In genomic region chr14:54997297-54997696, GRCm38 (mm10) we compare ENCODE assay signal across 12 mouse cellular contexts. TPM values are rescaled to one million over a fixed set of nuclear protein-coding genes. Genes with fewer than 3 reads are reported as not detected.
DNase-seq lines count a peak whose midpoint lies in the region; ATAC-seq and TF ChIP-seq lines count a peak whose summit lies in the region.
"Had no signal": no experiment of that assay in that cellular context is flagged by ENCODE, and none has a peak within 500 bp of the region (broad histone marks: within the 10 kb centered on the region; RNA-seq: fewer than 3 reads in every experiment).

No protein-coding gene starts in this region.

- H3K27me3 ChIP-seq in forebrain, embryonic 12.5 days, result no peaks in the 10 kb centered on the region
- H3K27me3 ChIP-seq in forebrain, embryonic 11.5 days (ENCODE audit: control insufficient read depth, insufficient read depth, low read length), result no peaks in the 10 kb centered on the region
- H3K27me3 ChIP-seq in kidney, embryonic 16.5 days (ENCODE audit: insufficient read depth, low read length), result no peaks in the 10 kb centered on the region
- H3K27me3 ChIP-seq in heart, embryonic 16.5 days (ENCODE audit: control insufficient read depth, insufficient read depth, low read length), result no peaks in the 10 kb centered on the region
- no peaks in the 10 kb centered on the region for H3K27me3 ChIP-seq in midbrain, embryonic 16.5 days (ENCODE audit: control insufficient read depth, insufficient read depth, low read depth, low read length)
- H3K27me3 ChIP-seq in thymus, adult 2 months (ENCODE audit: control insufficient read depth, insufficient read depth, low read length), result no peaks in the 10 kb centered on the region

- no peak overlapping the region for H3K4me2 ChIP-seq in forebrain, embryonic 12.5 days
- no peak overlapping the region for H3K4me2 ChIP-seq in forebrain, embryonic 11.5 days (ENCODE audit: low read depth, low read length, severe bottlenecking)
- no peak overlapping the region for H3K4me2 ChIP-seq in kidney, embryonic 16.5 days (replicated peaks; ENCODE audit: low read depth, low read length)
- H3K4me2 ChIP-seq in heart, embryonic 16.5 days (ENCODE audit: low read depth, low read length), result peak overlapping the region; percentile 65
- H3K4me2 ChIP-seq in midbrain, embryonic 16.5 days (ENCODE audit: low read length), result no peak overlapping the region

- no peak for TF ChIP-seq CTCF in thymus, adult 2 months (IDR thresholded peaks at IDR 0.05; ENCODE audit: borderline replicate concordance, control insufficient read depth, extremely low read depth, insufficient read depth, low read length, poor library complexity)

- DNase-seq in forebrain, embryonic 11.5 days (ENCODE audit: low spot score), result no peak
- no peak for DNase-seq in kidney, adult 8-10 months
- DNase-seq in thymus, adult 2 months, result no peak
- DNase-seq in ovary, adult 18-20 months (ENCODE audit: low spot score), result no peak
- DNase-seq: kidney, adult 9 months had no signal

- no peak overlapping the region for H3K9ac ChIP-seq in forebrain, embryonic 12.5 days
- H3K9ac ChIP-seq in forebrain, embryonic 11.5 days (ENCODE audit: low read length), result no peak overlapping the region
- no peak overlapping the region for H3K9ac ChIP-seq in kidney, embryonic 16.5 days (replicated peaks; ENCODE audit: low read length)
- peak overlapping the region; percentile 84 for H3K9ac ChIP-seq in heart, embryonic 16.5 days (ENCODE audit: low read length)
- H3K9ac ChIP-seq in midbrain, embryonic 16.5 days (ENCODE audit: low read depth, low read length), result no peak overlapping the region

- ATAC-seq in forebrain, embryonic 12.5 days (ENCODE audit: low FRiP score), result no peak
- no peak for ATAC-seq in forebrain, embryonic 11.5 days (replicated peaks; ENCODE audit: low FRiP score)
- ATAC-seq in kidney, embryonic 16.5 days (ENCODE audit: low FRiP score, low TSS enrichment), result peak; percentile 47; the same call in 1 of the 2 replicates
- ATAC-seq in heart, embryonic 16.5 days (replicated peaks; ENCODE audit: extremely low read depth, insufficient read depth, low FRiP score), result no peak
- no peak for ATAC-seq in midbrain, embryonic 16.5 days

- 0 out of 2 replicates have a peak overlapping the region, but pooled peaks have one; percentile 26 for H3K27ac ChIP-seq in forebrain, embryonic 12.5 days
- no peak overlapping the region for H3K27ac ChIP-seq in forebrain, embryonic 11.5 days (ENCODE audit: low read depth, low read length)
- peak overlapping the region; percentile 40; the same call in 1 of the 2 replicates for H3K27ac ChIP-seq in kidney, embryonic 16.5 days (ENCODE audit: low read length)
- H3K27ac ChIP-seq in heart, embryonic 16.5 days (ENCODE audit: low read length), result peak overlapping the region; percentile 100
- 0 out of 2 replicates have a peak overlapping the region, but pooled peaks have one; percentile 3 for H3K27ac ChIP-seq in midbrain, embryonic 16.5 days (ENCODE audit: low read length)
- H3K27ac ChIP-seq in thymus, adult 2 months (ENCODE audit: control insufficient read depth, insufficient read depth, low read length), result no peak overlapping the region

- no peaks in the 10 kb centered on the region for H3K36me3 ChIP-seq in forebrain, embryonic 12.5 days (replicated peaks)
- no peaks in the 10 kb centered on the region for H3K36me3 ChIP-seq in forebrain, embryonic 11.5 days (ENCODE audit: control insufficient read depth, insufficient read depth, low read length)
- no peaks in the 10 kb centered on the region for H3K36me3 ChIP-seq in kidney, embryonic 16.5 days (ENCODE audit: insufficient read depth, low read length)
- peaks cover 3% of the 10 kb centered on the region for H3K36me3 ChIP-seq in heart, embryonic 16.5 days (ENCODE audit: control insufficient read depth, insufficient read depth)
- H3K36me3 ChIP-seq in midbrain, embryonic 16.5 days (ENCODE audit: control insufficient read depth, insufficient read depth, low read length), result no peaks in the 10 kb centered on the region
- H3K36me3 ChIP-seq in thymus, adult 2 months (ENCODE audit: control insufficient read depth, insufficient read depth, low read length), result no peaks in the 10 kb centered on the region
- H3K36me3 ChIP-seq: G1E had no signal

- WGBS in forebrain, embryonic 12.5 days, result 25% methylated on average over 4 of the region's 4 CpGs
- 30% methylated on average over 4 of the region's 4 CpGs for WGBS in forebrain, embryonic 11.5 days
- 29% methylated on average over 4 of the region's 4 CpGs for WGBS in kidney, embryonic 16.5 days
- 32% methylated on average over 4 of the region's 4 CpGs for WGBS in heart, embryonic 16.5 days
- 32% methylated on average over 4 of the region's 4 CpGs for WGBS in midbrain, embryonic 16.5 days
- WGBS in thymus, adult 2 months, result 76% methylated on average over 4 of the region's 4 CpGs

- no peak for TF ChIP-seq POLR2A in thymus, adult 2 months (IDR thresholded peaks at IDR 0.05; ENCODE audit: control insufficient read depth, extremely low read depth, insufficient read depth, low read length, poor library complexity)

- H3K4me3 ChIP-seq in forebrain, embryonic 12.5 days (replicated peaks), result no peak overlapping the region
- no peak overlapping the region for H3K4me3 ChIP-seq in forebrain, embryonic 11.5 days (ENCODE audit: low read depth, low read length)
- H3K4me3 ChIP-seq in kidney, embryonic 16.5 days (ENCODE audit: low read length), result no peak overlapping the region
- peak overlapping the region; percentile 36 for H3K4me3 ChIP-seq in heart, embryonic 16.5 days (ENCODE audit: low read length)
- no peak overlapping the region for H3K4me3 ChIP-seq in midbrain, embryonic 16.5 days (ENCODE audit: low read depth, low read length)
- H3K4me3 ChIP-seq in thymus, adult 2 months (ENCODE audit: control insufficient read depth, insufficient read depth, low read length), result no peak overlapping the region

- peaks cover 39% of the 10 kb centered on the region for H3K4me1 ChIP-seq in forebrain, embryonic 12.5 days
- peaks cover 23% of the 10 kb centered on the region for H3K4me1 ChIP-seq in forebrain, embryonic 11.5 days (replicated peaks; ENCODE audit: control insufficient read depth, insufficient read depth, low read length)
- peaks cover 13% of the 10 kb centered on the region for H3K4me1 ChIP-seq in kidney, embryonic 16.5 days (ENCODE audit: insufficient read depth, low read length)
- H3K4me1 ChIP-seq in heart, embryonic 16.5 days (ENCODE audit: control insufficient read depth, insufficient read depth, low read length), result peaks cover 35% of the 10 kb centered on the region
- peaks cover 34% of the 10 kb centered on the region for H3K4me1 ChIP-seq in midbrain, embryonic 16.5 days (ENCODE audit: control insufficient read depth, insufficient read depth, low read length)
- no peaks in the 10 kb centered on the region for H3K4me1 ChIP-seq in thymus, adult 2 months (replicated peaks; ENCODE audit: control insufficient read depth, insufficient read depth, low read length)

- no peaks in the 10 kb centered on the region; the same call in 1 of the 2 replicates for H3K9me3 ChIP-seq in forebrain, embryonic 12.5 days
- H3K9me3 ChIP-seq in forebrain, embryonic 11.5 days (ENCODE audit: control insufficient read depth, low read length), result no peaks in the 10 kb centered on the region; the same call in 1 of the 2 replicates
- H3K9me3 ChIP-seq in kidney, embryonic 16.5 days (ENCODE audit: low read length), result no peaks in the 10 kb centered on the region
- peaks cover 4% of the 10 kb centered on the region; the same call in 1 of the 2 replicates for H3K9me3 ChIP-seq in heart, embryonic 16.5 days (replicated peaks; ENCODE audit: control insufficient read depth, low read length)
- no peaks in the 10 kb centered on the region for H3K9me3 ChIP-seq in midbrain, embryonic 16.5 days (replicated peaks; ENCODE audit: control insufficient read depth, low read length, poor library complexity, severe bottlenecking)
- H3K9me3 ChIP-seq: G1E had no signal

RNA-seq across cellular contexts. Expression of gene Myh7, which starts 2.9 kb away (rescaled TPM):
- polyA plus RNA-seq in forebrain, embryonic 12.5 days (2016; fragmentation: Nextera tagmentation; extraction: Ambion mirVana), result 3.6 and 4.2 TPM in 2 replicates
- polyA plus RNA-seq in forebrain, embryonic 11.5 days (2014; fragmentation: Nextera tagmentation; extraction: Ambion mirVana), result 0.11 and 0.52 TPM in 2 replicates
- polyA plus RNA-seq in kidney, embryonic 16.5 days (2015; fragmentation: Nextera tagmentation; extraction: Ambion mirVana), result 2.4 and 5.0 TPM in 2 replicates
- 6,075 and 6,619 TPM in 2 replicates for polyA plus RNA-seq in heart, embryonic 16.5 days (2015; fragmentation: Nextera tagmentation; extraction: Ambion mirVana)
- polyA plus RNA-seq in midbrain, embryonic 16.5 days (2015; fragmentation: Nextera tagmentation; extraction: Ambion mirVana), result 7.7 and 8.9 TPM in 2 replicates
- 0.23 and 0.96 TPM in 2 replicates for polyA plus RNA-seq in thymus, adult 2 months (2012; rRNA removed)
- polyA plus RNA-seq: spleen, adult 2 months had no signal

RNA-seq across cellular contexts. Expression of gene Ngdn, which starts 18.0 kb away (rescaled TPM):
- 71.7 and 73.3 TPM in 2 replicates for polyA plus RNA-seq in forebrain, embryonic 12.5 days (2016; fragmentation: Nextera tagmentation; extraction: Ambion mirVana)
- polyA plus RNA-seq in forebrain, embryonic 11.5 days (2014; fragmentation: Nextera tagmentation; extraction: Ambion mirVana), result 94.1 and 95.8 TPM in 2 replicates
- polyA plus RNA-seq in kidney, embryonic 16.5 days (2015; fragmentation: Nextera tagmentation; extraction: Ambion mirVana), result 87.0 and 88.8 TPM in 2 replicates
- polyA plus RNA-seq in heart, embryonic 16.5 days (2015; fragmentation: Nextera tagmentation; extraction: Ambion mirVana), result 63.3 and 68.1 TPM in 2 replicates
- 44.8 and 48.7 TPM in 2 replicates for polyA plus RNA-seq in midbrain, embryonic 16.5 days (2015; fragmentation: Nextera tagmentation; extraction: Ambion mirVana)
- polyA plus RNA-seq in thymus, adult 2 months (2012; rRNA removed), result 24.6 and 31.0 TPM in 2 replicates

RNA-seq across cellular contexts. Expression of gene Gm17428, which starts 20.6 kb away (rescaled TPM):
- not detected in 2 replicates for polyA plus RNA-seq in forebrain, embryonic 12.5 days (2016; fragmentation: Nextera tagmentation; extraction: Ambion mirVana)
- polyA plus RNA-seq in forebrain, embryonic 11.5 days (2014; fragmentation: Nextera tagmentation; extraction: Ambion mirVana), result not detected in 2 replicates
- polyA plus RNA-seq in kidney, embryonic 16.5 days (2015; fragmentation: Nextera tagmentation; extraction: Ambion mirVana), result not detected in 2 replicates
- polyA plus RNA-seq in heart, embryonic 16.5 days (2015; fragmentation: Nextera tagmentation; extraction: Ambion mirVana), result not detected in 2 replicates
- not detected in 2 replicates for polyA plus RNA-seq in midbrain, embryonic 16.5 days (2015; fragmentation: Nextera tagmentation; extraction: Ambion mirVana)
- not detected in 2 replicates for polyA plus RNA-seq in thymus, adult 2 months (2012; rRNA removed)
- polyA plus RNA-seq: G1E; lung, embryonic 16.5 days; spleen, adult 2 months had no signal

RNA-seq across cellular contexts. Expression of gene Myh6, which starts 30.6 kb away (rescaled TPM):
- polyA plus RNA-seq in forebrain, embryonic 12.5 days (2016; fragmentation: Nextera tagmentation; extraction: Ambion mirVana), result 1.5 and 1.8 TPM in 2 replicates
- polyA plus RNA-seq in forebrain, embryonic 11.5 days (2014; fragmentation: Nextera tagmentation; extraction: Ambion mirVana), result 0.32 TPM in 1 of 2 replicates, not detected in the other
- polyA plus RNA-seq in kidney, embryonic 16.5 days (2015; fragmentation: Nextera tagmentation; extraction: Ambion mirVana), result 1.1 and 1.4 TPM in 2 replicates
- 2,302 and 2,585 TPM in 2 replicates for polyA plus RNA-seq in heart, embryonic 16.5 days (2015; fragmentation: Nextera tagmentation; extraction: Ambion mirVana)
- 1.3 and 2.9 TPM in 2 replicates for polyA plus RNA-seq in midbrain, embryonic 16.5 days (2015; fragmentation: Nextera tagmentation; extraction: Ambion mirVana)
- 13.4 and 159 TPM in 2 replicates for polyA plus RNA-seq in thymus, adult 2 months (2012; rRNA removed)

Comparison
In these comparisons a context has a peak if more than half of its experiments do, and no peak if none do; other contexts are left out.
1. H3K27ac ChIP-seq: peak in forebrain, embryonic 12.5 days (single experiment), kidney, embryonic 16.5 days (single experiment), heart, embryonic 16.5 days (single experiment) and midbrain, embryonic 16.5 days (single experiment); none in forebrain, embryonic 11.5 days (single experiment) and thymus, adult 2 months (single experiment).
2. RNA of gene Myh7, which starts 2.9 kb away (polyA plus RNA-seq): 6,075 to 6,619 TPM in heart, embryonic 16.5 days; 7.7 to 8.9 TPM in midbrain, embryonic 16.5 days, 2.4 to 5.0 TPM in kidney, embryonic 16.5 days, 3.6 to 4.2 TPM in forebrain, embryonic 12.5 days, 0.23 to 0.96 TPM in thymus, adult 2 months and 0.11 to 0.52 TPM in forebrain, embryonic 11.5 days; every median in the first group is over 100 times any median in the second.